Mouse (Mus musculus): ENCODE data around the gene Stat5a.

Stat5a gene

DNA sequence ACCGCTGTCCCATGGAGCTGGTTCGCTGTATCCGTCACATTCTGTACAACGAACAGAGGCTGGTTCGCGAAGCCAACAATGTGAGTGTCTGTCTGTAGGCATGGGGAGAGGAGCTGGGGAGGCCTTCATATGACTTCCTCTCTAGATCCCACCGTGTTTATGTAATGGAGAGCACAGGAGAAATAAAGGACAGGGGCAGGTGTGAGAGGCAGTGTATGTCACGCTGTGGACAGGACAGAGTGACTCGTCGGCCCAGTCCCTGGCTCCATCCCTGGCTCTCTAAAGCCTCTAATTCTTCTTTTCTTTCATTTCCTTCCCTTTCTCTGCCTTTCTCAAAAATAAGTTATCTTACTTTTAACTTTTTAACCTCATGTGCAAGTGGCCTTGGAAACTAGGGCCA is 4.0 kb downstream of the Stat5a start:
- no peak for DNase-seq

DNA sequence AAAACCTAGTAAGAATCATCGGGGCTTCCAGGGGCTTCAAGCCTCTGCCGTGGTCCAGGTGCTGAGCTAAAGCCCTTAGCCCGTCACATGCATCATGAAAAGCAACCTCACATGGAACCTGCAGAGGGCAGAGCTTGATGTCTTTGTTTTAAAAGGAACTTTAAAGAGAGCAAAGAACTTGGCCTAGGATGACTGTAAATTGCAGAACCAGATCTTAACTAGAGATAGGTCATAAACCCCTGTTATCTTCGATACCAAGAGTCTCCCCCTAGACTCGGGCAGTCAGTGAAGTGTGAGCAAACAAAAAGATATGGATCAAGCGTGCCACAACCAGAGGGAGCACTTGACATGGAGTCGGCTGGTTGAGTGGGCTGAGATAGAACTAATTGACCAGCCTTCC is 6.5 kb downstream of the Stat5a start:
- no peak for DNase-seq

DNA sequence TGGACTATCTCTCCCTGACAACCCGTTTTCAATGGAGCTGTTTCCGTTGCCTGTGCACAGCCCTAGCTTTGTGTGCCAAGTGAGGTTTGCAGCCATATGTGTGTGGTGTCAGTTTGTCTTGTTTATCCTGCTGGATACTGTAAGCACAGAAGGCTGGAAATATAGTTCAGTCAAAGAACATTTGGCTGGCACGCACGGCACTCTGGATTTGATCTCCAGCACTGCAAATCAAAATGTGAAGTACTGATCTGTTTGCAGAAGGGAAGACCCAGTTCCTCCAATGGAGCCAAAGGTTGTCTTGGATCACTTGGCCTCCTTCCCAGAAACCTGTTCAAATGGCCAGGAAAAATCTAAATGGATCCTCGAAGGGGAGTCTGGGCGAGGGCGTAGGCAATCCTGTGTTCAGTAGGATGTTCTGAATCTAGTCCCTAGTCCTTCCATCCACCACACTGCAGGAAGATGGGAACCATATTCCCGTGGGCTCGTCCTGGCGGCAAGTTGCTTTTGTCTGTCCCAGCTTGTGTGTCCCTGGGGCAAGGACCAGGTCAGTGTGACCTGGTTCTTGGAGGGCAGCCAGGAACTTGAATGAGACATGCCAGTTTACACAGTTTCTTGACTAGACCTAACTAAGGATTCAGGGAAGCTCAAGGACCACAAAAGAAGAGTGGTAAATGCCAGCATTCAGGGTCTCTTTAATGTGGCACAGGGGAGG is 11.3 kb downstream of the Stat5a start:
- peak; percentile 11 for DNase-seq

- no peak for DNase-seq
Measured at GRCm38 (mm10) chr11:100870968-100871350, 11.8 kb downstream of the Stat5a start.

DNA sequence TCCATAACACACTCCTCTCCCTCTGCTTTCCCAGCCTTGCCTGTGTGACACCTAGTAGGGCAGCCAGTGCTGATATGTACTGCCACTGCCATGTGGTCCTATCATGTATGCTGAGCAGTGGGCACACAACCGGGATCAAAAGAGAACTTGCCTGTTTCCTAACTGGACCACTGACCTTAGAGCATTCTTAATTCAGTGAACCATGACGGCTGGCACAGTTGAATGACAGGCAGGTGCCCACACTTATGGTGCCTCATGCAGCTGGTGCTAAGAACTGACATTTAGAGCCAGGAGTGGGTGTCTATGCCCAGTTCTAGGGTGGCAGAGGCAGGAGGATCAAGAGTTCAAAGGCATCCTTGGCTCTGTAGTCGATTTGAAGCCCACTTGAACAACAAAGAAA is 16.6 kb downstream of the Stat5a start:
- DNase-seq, result no peak

DNA sequence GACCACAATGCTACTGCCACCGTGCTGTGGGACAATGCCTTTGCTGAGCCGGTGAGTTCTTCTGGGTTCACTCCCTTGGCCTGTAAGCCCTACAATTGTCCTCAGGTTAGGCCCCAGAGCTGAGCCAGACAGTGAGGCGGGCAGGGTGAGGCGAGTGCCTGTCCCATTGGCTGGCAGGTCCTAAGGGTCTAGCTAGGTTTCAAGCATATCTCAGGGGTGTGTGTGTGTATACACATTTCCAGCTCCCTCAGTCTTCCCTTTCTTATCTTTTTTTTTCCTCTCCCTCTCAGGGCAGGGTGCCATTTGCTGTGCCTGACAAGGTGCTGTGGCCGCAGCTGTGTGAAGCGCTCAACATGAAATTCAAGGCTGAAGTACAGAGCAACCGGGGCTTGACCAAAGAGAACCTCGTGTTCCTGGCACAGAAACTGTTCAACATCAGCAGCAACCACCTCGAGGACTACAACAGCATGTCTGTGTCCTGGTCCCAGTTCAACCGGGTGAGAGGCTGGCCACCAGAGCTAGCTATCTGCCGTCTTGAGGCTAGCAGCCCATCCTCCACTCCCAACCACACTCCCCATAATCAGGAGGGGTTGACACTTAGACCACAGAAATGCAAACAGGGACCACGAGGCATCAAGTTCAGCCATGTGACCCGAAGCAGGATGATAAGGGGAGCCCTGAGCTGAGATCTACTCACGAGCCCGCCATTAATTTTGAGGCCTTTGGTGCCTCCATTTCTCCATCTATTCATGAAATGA is 20.3 kb downstream of the Stat5a start:
- no peak for DNase-seq

GRCm38 (mm10) chr11:100883640-100884039 is 24.5 kb downstream of the Stat5a start:
- no peak for DNase-seq

DNA sequence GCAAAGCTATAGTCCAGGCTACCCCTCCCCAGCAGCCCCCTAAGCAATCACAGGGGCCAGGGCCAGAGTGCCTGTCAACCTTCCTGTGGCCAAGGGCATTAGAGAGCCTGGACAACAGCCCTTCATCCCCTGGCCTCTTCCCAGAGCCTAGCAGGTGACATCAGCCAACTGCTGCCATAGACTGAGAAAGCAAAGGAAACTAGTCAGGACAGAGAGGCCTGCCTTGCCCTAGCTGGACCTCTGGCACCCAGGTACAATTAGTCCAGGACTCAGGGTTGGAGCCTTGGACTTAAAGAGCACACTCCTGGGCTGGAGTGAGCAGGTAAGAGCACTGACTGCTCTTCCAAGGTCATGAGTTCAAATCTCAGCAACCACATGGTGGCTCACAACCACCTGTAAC is 26.3 kb downstream of the Stat5a start:
- DNase-seq, result no peak

DNA sequence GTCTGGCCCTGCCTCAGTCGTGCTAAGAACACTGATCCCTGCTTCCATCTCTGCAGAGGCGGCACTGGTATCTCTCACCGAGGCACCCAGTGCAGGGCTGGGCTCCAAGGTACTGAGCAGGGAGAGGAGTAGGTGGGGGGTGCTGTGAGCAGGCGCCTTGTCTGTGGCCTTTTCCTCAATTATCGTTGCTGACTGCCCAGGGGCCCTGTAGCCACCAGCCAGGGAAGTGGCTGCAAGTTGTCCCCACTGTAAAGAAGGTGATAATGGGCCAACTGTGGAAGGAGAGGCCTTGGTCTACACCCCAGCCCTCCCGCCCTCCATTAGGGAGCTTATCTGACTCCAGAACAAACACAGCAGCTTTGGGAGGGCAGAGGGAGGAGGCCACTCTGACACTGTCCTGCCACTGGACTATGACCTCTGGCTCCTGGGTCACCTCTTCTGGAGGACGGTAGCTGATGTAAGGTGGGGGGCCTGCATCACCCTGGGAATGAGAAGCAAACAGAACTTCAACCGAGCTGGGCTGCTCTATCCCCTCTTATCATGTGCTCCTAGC is 27.1 kb downstream of the Stat5a start:
- DNase-seq, result no peak

- DNase-seq, result no peak
Measured at GRCm38 (mm10) chr11:100887236-100887635, 28.1 kb downstream of the Stat5a start.

DNA sequence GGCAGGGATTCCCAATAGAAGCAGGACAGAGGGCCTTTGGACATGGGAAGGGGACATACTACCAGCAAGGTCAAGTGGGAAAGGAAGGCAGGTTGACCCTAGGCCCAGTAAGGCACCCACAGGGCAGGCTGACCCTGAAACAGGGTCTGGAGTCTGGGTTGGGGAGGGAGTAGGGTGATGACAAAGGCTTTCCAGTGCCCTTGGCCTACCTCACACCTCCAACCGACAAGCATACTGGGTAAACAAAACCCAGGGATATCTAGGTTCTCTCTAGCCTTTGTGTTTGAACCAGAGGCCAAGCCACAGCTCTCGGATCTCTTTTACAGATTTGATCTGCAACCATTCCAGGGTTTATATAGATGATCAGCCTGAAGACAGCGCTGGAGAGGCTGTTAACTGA is 28.6 kb downstream of the Stat5a start:
- no peak for DNase-seq

DNA sequence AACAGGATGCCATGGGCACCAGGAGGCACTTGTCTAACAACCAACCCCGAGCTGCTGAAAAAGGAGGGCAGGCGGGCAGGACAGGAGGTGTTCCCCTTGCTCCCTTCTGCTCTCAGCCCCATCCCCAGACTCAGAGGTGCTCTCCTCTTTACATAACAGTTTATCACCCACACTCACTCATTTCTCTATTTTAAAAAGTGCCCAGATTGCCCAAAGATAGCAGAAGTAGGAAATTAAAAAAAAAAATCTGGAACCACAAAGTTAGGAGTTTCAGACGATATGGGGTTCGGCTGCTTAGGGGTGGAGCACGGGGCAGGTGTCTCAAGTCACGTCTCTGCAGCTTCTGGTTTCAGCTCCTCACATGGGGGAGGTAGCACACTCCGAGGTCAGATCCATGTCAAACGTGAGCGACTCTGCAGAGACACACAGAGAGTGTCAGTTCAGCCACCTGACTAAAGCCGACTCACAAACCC is 29.2 kb downstream of the Stat5a start:
- no peak for DNase-seq

GRCm38 (mm10) chr11:100890481-100890880 is 31.3 kb downstream of the Stat5a start:
- DNase-seq, result no peak

- no peak for DNase-seq
Measured at GRCm38 (mm10) chr11:100891256-100892123, 32.3 kb downstream of the Stat5a start.

DNA sequence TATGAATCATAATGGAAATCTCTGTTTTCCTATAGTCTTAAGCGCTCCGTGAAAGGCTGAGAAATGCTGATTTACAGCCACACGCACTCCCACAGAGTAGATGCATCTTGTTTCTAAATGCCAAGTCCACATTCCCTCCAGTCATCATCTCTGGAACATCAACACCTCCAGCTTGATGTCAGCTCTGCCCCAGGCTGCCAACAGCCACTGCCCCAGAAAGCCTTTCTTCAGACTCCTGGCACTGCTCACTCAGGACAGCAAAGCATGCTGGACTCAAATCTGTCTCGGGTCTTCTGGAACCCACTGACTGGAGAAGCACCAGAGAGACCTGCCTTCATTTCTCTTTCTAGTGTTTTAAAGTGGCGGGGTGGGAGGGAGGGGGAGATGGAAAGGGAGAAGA is 33.3 kb downstream of the Stat5a start:
- DNase-seq, result no peak

- peak; percentile 78 for DNase-seq
Measured at GRCm38 (mm10) chr11:100893482-100893881, 34.3 kb downstream of the Stat5a start.

- no peak for DNase-seq
Measured at GRCm38 (mm10) chr11:100894146-100894918, 35.2 kb downstream of the Stat5a start.

DNA sequence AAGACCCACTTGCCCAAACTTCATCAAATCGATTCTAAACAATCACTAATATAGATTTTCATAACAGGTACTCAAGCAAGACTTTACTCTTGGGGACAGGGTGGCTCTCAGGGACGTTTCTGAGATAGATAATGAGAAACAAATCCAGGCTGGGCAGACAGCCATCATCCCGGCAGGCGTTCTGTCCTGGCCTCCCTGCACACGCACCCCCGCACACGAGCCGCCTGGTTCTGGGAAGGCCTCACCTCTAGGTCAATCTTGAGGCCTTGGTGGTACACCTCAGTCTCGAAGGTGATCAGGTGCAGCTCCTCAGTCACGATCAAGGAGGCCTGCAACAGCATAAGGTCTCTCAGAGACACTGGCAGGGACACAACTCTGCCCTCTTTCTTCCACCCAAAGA is 36.9 kb downstream of the Stat5a start:
- no peak for DNase-seq

GRCm38 (mm10) chr11:100897294-100898231 is 38.4 kb downstream of the Stat5a start:
- DNase-seq, result peak; percentile 31

DNA sequence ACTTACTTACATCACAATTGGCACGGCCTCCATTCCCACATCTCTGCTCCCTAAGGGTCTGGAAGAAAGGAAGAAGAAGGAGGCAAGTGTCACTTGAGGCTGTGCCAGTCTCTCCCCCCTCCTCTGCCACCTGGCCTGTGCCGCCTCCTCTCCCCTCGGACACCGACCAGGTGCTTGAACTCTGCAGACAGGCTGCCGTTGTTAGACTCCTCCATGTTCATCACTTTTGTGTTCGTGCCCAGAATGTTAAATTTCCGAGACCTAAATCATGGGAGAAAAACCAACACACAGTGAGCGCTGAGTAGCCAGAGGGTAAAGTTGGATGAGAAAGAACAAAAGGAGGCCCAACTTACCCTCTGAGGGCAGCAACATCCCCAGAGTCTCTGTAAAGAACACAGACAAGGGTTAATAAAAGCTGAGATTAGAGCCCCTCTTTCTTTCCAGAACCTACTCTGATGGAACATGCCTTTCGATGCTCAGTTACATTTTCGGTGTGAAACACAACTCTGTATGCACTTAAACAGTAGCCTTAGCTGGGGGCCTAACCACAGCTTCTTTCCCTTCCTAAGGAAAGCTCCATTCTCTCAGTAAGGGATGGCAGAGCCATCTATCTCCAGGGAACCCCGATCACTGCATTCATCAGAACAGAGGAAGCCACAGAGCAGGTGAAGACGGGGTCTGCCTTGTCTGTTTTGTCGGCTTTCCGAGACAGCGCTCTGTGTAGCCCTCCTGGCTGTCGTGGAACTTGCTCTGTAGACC is 39.5 kb downstream of the Stat5a start:
- DNase-seq, result no peak
